Mouse (Mus musculus): ENCODE results near the gene Zglp1.

GRCm38 (mm10) chr9:21029291-21030054, 37.4 kb downstream of the Zglp1 start, which contains the start of gene Icam4:
- TF ChIP-seq POLR2A (IDR thresholded peaks at IDR 0.05; ENCODE audit: low read depth, low read length) (no peak), CTCF (IDR thresholded peaks at IDR 0.05; ENCODE audit: borderline replicate concordance, insufficient read depth, low read length) (peak; percentile 68)
